Comparison of ENCODE assay signal across 8 mouse cellular contexts in the genomic region with DNA sequence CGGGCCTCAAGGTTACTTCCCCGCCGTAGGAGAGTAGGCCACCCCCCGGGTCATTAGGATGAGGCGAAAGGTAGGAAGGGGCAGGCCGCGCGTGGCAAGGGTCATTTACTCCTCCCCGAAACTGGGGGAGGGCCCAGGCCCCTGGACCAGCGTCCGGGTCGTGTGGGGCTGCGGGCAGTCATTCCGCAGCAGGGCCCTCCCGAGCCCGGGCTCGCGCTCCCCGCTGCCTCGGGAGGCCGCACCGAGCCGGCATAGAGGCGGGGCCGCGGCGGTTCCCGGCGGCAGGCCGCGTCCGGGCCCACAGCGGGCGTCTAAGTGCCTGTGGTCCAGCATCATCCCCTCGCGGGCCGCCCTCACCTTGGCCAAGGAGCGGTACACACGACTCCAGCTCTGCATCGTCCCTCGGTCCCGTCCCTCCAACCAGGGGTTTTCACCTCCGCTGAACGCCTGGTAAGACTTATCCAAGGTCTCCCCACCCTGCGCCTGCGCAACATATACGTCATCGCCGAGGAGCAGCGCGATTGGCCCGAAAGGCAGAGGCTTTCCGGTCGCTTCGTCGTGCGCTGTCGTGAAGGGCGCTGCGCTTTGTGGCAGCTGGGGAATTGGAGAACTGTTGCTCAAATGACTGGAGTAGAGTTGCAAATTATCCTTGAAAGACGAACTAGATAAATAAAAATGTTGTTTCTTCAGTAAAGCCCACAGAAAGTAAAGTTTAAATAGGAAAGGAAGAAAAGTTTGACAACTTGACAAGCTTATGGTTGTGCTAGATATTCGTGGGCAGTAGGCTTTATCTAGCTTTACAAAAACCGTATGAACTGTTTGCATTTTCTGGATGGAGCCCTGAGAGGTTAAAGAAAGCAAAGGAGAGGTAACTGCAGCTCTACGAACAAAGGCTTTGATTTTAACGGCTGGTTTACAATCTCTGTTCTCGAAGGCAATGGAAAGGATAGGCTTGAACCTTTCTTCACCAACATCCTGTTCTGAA. TPM values are rescaled to one million over a fixed set of nuclear protein-coding genes. Genes with fewer than 3 reads are reported as not detected.
DNase-seq lines count a peak whose midpoint lies in the region; ATAC-seq and TF ChIP-seq lines count a peak whose summit lies in the region.

A gene (minus strand): TSS at position 510 of the 985 bp plus-strand sequence.

- H3K4me2 ChIP-seq in forebrain, postnatal 0 days (ENCODE audit: low read depth) = peak within 1 kb of the TSS; percentile 80
- H3K4me2 ChIP-seq in lung, embryonic 15.5 days = peak within 1 kb of the TSS; percentile 67

- no peaks in the 10 kb centered on the region for H3K27me3 ChIP-seq in MEL (ENCODE audit: control insufficient read depth in 1 of 2, insufficient read depth in 2 of 2, low read length in 2 of 2)
- H3K27me3 ChIP-seq in cerebellum, adult 2 months (ENCODE audit: control insufficient read depth, insufficient read depth, low read length) = no peaks in the 10 kb centered on the region
- H3K27me3 ChIP-seq in forebrain, postnatal 0 days (ENCODE audit: insufficient read depth, low read length) = no peaks in the 10 kb centered on the region
- H3K27me3 ChIP-seq in lung, embryonic 15.5 days = no peaks in the 10 kb centered on the region

- no peak for TF ChIP-seq RAD21 in MEL (IDR thresholded peaks at IDR 0.05; ENCODE audit: low read depth, low read length)

- H3K79me2 ChIP-seq in MEL (ENCODE audit: control insufficient read depth, insufficient read depth, low read length, poor library complexity) = peaks cover 23% of the 10 kb centered on the region

- peak; percentile 100 for ATAC-seq in forebrain, postnatal 0 days
- ATAC-seq in lung, embryonic 15.5 days (ENCODE audit: borderline replicate concordance, extremely low read depth, low FRiP score, low TSS enrichment) = peak; percentile 99

- no peak; a peak in 1 of 4 replicates for TF ChIP-seq EP300 in MEL (IDR thresholded peaks at IDR 0.05; ENCODE audit: low read depth in 1 of 2, low read length in 2 of 2)

- DNase-seq in MEL (ENCODE audit: low read depth, low spot score) = peak; percentile 98
- peak; percentile 97 for DNase-seq in cerebellum, adult 2 months
- DNase-seq in forebrain, postnatal 0 days = peak; percentile 98
- peak; percentile 98 for DNase-seq in heart, postnatal 4 days
- DNase-seq in layer of hippocampus, adult 8-10 months (ENCODE audit: low spot score in 2 of 2) = peak; percentile 95
- DNase-seq in ovary, adult 18-20 months (ENCODE audit: low spot score) = peak; percentile 95
- peak; percentile 97 for DNase-seq in thymus, postnatal 0 days (ENCODE audit: low spot score)

- H3K9me3 ChIP-seq in MEL (replicated peaks; ENCODE audit: insufficient read depth, low read length) = no peaks in the 10 kb centered on the region
- no peaks in the 10 kb centered on the region for H3K9me3 ChIP-seq in forebrain, postnatal 0 days (ENCODE audit: low read length)
- H3K9me3 ChIP-seq in lung, embryonic 15.5 days = no peaks in the 10 kb centered on the region

- peak; percentile 81 to 93 for TF ChIP-seq POLR2A in MEL (IDR thresholded peaks at IDR 0.05; ENCODE audit: control insufficient read depth in 1 of 2, insufficient read depth in 1 of 2, low read depth in 1 of 2, low read length in 2 of 2, poor library complexity in 1 of 2)
- peak; percentile 84; the same call in 1 of the 2 replicates for TF ChIP-seq POLR2A in cerebellum, adult 2 months (IDR thresholded peaks at IDR 0.05; ENCODE audit: borderline replicate concordance, insufficient read depth, low read length)

- peak within 1 kb of the TSS; percentile 83 to 93 for H3K4me3 ChIP-seq in MEL (ENCODE audit: control insufficient read depth in 1 of 2, insufficient read depth in 1 of 2, low read depth in 2 of 2, low read length in 2 of 2)
- peak within 1 kb of the TSS; percentile 80 for H3K4me3 ChIP-seq in cerebellum, adult 2 months (replicated peaks; ENCODE audit: insufficient read depth, low read depth, low read length)
- peak within 1 kb of the TSS; percentile 97 for H3K4me3 ChIP-seq in forebrain, postnatal 0 days (ENCODE audit: low read depth, low read length)
- peak within 1 kb of the TSS; percentile 93 for H3K4me3 ChIP-seq in lung, embryonic 15.5 days

- peak within 1 kb of the TSS; percentile 94 for H3K9ac ChIP-seq in MEL (ENCODE audit: control insufficient read depth, low read depth, low read length, poor library complexity, severe bottlenecking)
- H3K9ac ChIP-seq in forebrain, postnatal 0 days = peak within 1 kb of the TSS; percentile 91
- H3K9ac ChIP-seq in lung, embryonic 15.5 days = peak within 1 kb of the TSS; percentile 91

- WGBS in cerebellum, adult 2 months = 5% methylated on average over 66 of the region's 66 CpGs
- 5% methylated on average over 66 of the region's 66 CpGs for WGBS in forebrain, postnatal 0 days
- WGBS in lung, embryonic 15.5 days = 6% methylated on average over 65 of the region's 66 CpGs

- H3K36me3 ChIP-seq in MEL (ENCODE audit: control insufficient read depth in 1 of 2, insufficient read depth in 2 of 2, low read length in 2 of 2) = peaks cover 11 to 14% of the 10 kb centered on the region in 2 experiments
- peaks cover 10% of the 10 kb centered on the region; the same call in 1 of the 2 replicates for H3K36me3 ChIP-seq in forebrain, postnatal 0 days (ENCODE audit: insufficient read depth)
- peaks cover 15% of the 10 kb centered on the region for H3K36me3 ChIP-seq in lung, embryonic 15.5 days

- H3K4me1 ChIP-seq in MEL (ENCODE audit: control insufficient read depth in 1 of 2, insufficient read depth in 2 of 2, low read length in 2 of 2) = peaks cover 0 to 7% of the 10 kb centered on the region in 2 experiments; a peak in 2 of 4 replicates
- H3K4me1 ChIP-seq in cerebellum, adult 2 months (ENCODE audit: control insufficient read depth, insufficient read depth, low read length) = no peaks in the 10 kb centered on the region; the same call in 1 of the 2 replicates
- H3K4me1 ChIP-seq in forebrain, postnatal 0 days (ENCODE audit: insufficient read depth) = peaks cover 4% of the 10 kb centered on the region
- H3K4me1 ChIP-seq in lung, embryonic 15.5 days = peaks cover 13% of the 10 kb centered on the region

- TF ChIP-seq CTCF in MEL (IDR thresholded peaks at IDR 0.05 in 2 of 3, conservative IDR thresholded peaks at IDR 0.05 in 1 of 3; ENCODE audit: control insufficient read depth in 1 of 3, insufficient read depth in 1 of 3, low read depth in 2 of 3, low read length in 3 of 3, poor library complexity in 1 of 3, severe bottlenecking in 1 of 3) = no peak
- TF ChIP-seq CTCF in cerebellum, adult 2 months (IDR thresholded peaks at IDR 0.05; ENCODE audit: borderline replicate concordance, insufficient read depth, low read depth, low read length) = no peak
- TF ChIP-seq CTCF in forebrain, postnatal 0 days (IDR thresholded peaks at IDR 0.05; ENCODE audit: low read depth) = 0 out of 2 replicates have a peak, but pooled peaks have one; percentile 8

- H3K27ac ChIP-seq in MEL (ENCODE audit: control insufficient read depth, low read depth, low read length) = peak within 1 kb of the TSS; percentile 59
- H3K27ac ChIP-seq in cerebellum, adult 2 months (ENCODE audit: insufficient read depth, low read length) = peak within 1 kb of the TSS; percentile 67
- peak within 1 kb of the TSS; percentile 78 for H3K27ac ChIP-seq in forebrain, postnatal 0 days (ENCODE audit: low read depth, low read length)
- H3K27ac ChIP-seq in lung, embryonic 15.5 days = peak within 1 kb of the TSS; percentile 77

TF ChIP-seq in MEL, 35 proteins besides CTCF, POLR2A, EP300 and RAD21 (continues in another document):
- peak; percentile 85 for TF ChIP-seq NELFE (IDR thresholded peaks at IDR 0.05; ENCODE audit: low read depth, low read length)
- no peak for TF ChIP-seq GABPA (IDR thresholded peaks at IDR 0.05; ENCODE audit: low read depth, low read length)
- 0 out of 2 replicates have a peak, but pooled peaks have one; percentile 48 for TF ChIP-seq JUND (IDR thresholded peaks at IDR 0.05; ENCODE audit: low read depth, low read length)
- no peak for TF ChIP-seq UBTF (IDR thresholded peaks at IDR 0.05; ENCODE audit: borderline replicate concordance, insufficient read depth, low read depth, low read length)
- peak; percentile 95 for TF ChIP-seq HCFC1 (IDR thresholded peaks at IDR 0.05; ENCODE audit: low read depth, low read length)
- 0 out of 2 replicates have a peak, but pooled peaks have one; percentile 17 for TF ChIP-seq USF1 (IDR thresholded peaks at IDR 0.05; ENCODE audit: low read depth, low read length)
- peak; percentile 91 for TF ChIP-seq TBP (IDR thresholded peaks at IDR 0.05; ENCODE audit: low read depth, low read length)
- no peak for TF ChIP-seq USF2 (IDR thresholded peaks at IDR 0.05; ENCODE audit: borderline replicate concordance in 1 of 2, insufficient read depth in 1 of 2, low read depth in 1 of 2, low read length in 2 of 2)
- no peak for TF ChIP-seq ZKSCAN1 (IDR thresholded peaks at IDR 0.05; ENCODE audit: low read depth, low read length)
- TF ChIP-seq GATA1 (IDR thresholded peaks at IDR 0.05; ENCODE audit: low read depth, low read length) = 0 out of 2 replicates have a peak, but pooled peaks have one; percentile 29
- TF ChIP-seq MXI1 (IDR thresholded peaks at IDR 0.05; ENCODE audit: low read depth, low read length) = 0 out of 2 replicates have a peak, but pooled peaks have one; percentile 65
- peak; percentile 82 for TF ChIP-seq TCF12 (IDR thresholded peaks at IDR 0.05; ENCODE audit: low read depth, low read length)
- peak; percentile 50; the same call in 1 of the 2 replicates for TF ChIP-seq MAX (IDR thresholded peaks at IDR 0.05; ENCODE audit: low read length)
- TF ChIP-seq KAT2A (conservative IDR thresholded peaks at IDR 0.05; ENCODE audit: low read depth, low read length) = peak; percentile 95
- TF ChIP-seq MAFK (IDR thresholded peaks at IDR 0.05; ENCODE audit: borderline replicate concordance, low read depth, low read length) = no peak
- TF ChIP-seq NRF1 (IDR thresholded peaks at IDR 0.05; ENCODE audit: insufficient read depth, low read depth, low read length, poor library complexity, severe bottlenecking) = peak; percentile 95
- TF ChIP-seq POLR2AphosphoS2 (IDR thresholded peaks at IDR 0.05; ENCODE audit: low read length) = peak; percentile 74; the same call in 1 of the 2 replicates

RNA-seq across cellular contexts. Expression of the gene that starts here (rescaled TPM):
- 112 TPM in 2 replicates for total RNA-seq in MEL (2012; rRNA removed)
- 100 to 1,000 TPM; 131 to 229 TPM for polyA plus RNA-seq in MEL (2012; ENCODE audit: insufficient read depth in 1 of 2, insufficient read length in 2 of 2, low read depth in 1 of 2, low replicate concordance in 2 of 2, missing spikeins in 1 of 2)
- 109 and 111 TPM in 2 replicates for polyA plus RNA-seq in cerebellum, adult 2 months (2012; rRNA removed)
- 57.5 and 64.2 TPM in 2 replicates for total RNA-seq in forebrain, postnatal 0 days (2014; rRNA removed)
- polyA plus RNA-seq in forebrain, postnatal 0 days (2015; fragmentation: Nextera tagmentation; extraction: Ambion mirVana) = 110 and 114 TPM in 2 replicates
- 100 to 1,000 TPM; 309 to 328 TPM for total RNA-seq in heart, postnatal 4 days (2021)
- total RNA-seq in layer of hippocampus, adult 8-10 months (2022) = 100 to 1,000 TPM in 3 of 4 experiments, 10 to 100 TPM in 1; 95.7 to 114 (median 110) TPM
- polyA plus RNA-seq in lung, embryonic 15.5 days (2015; fragmentation: Nextera tagmentation; extraction: Ambion mirVana) = 115 and 119 TPM in 2 replicates
- 115 and 117 TPM in 2 replicates for polyA plus RNA-seq in thymus, postnatal 0 days (2015; fragmentation: Nextera tagmentation; extraction: Ambion mirVana)

Comparison
In these comparisons a context has a peak if more than half of its experiments do, and no peak if none do; other contexts are left out.
1. Peak in every context shown above with its lines: DNase-seq, ATAC-seq, H3K4me3 ChIP-seq and H3K27ac ChIP-seq.